Mouse (Mus musculus): ENCODE measurements around the gene Acp4.
A peak's percentile ranks its signal among the peaks of the same experiment; 100 is the strongest.
"Not testable (repeated sequence)": the region's sequence is repeated elsewhere in the genome, so short reads cannot be mapped to it uniquely, and the experiment has no call there.

Acp4 gene

DNA sequence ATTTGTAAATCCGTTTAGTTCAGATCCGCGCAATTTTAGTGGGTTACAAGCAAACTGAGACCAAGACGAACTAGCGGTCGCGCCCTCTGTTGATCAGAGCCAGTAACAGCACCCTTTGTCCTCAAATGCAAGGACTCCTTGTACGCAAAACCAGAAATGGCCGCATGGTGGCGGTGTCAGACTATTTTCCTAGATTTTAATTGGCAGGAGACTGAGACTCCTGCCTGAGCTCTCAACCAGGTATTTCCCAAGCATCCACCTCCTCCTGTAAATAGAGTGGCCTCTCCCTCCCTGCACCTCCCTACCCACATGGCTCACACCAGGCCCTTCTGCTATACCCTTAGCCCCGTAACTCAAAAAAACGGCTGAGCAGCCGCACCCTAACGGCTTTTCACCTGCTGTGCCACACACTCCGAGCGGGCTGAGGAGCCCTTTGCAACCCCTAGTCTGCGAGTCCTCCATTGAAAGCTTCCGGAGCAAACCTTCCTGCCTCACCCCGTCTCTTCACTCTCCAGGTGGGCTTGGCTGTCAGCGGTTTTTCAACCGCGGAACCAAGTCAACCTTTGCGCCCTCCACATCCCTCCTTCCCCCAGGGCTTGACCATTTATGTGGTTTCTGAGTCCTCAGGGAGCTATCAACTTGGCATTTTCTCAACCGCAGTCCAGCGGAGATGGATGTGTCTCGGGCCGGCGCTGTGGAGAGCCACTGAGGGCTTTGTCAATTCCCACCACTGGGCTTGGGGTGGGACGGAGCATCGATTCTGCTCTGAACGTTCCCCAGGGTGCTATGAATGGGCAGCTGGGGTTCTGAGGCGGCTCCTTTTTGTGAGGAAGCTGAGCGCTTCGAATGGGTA, 5.8 kb upstream of the Acp4 start:
- DNase-seq: peak; percentile 99 to 100

DNA sequence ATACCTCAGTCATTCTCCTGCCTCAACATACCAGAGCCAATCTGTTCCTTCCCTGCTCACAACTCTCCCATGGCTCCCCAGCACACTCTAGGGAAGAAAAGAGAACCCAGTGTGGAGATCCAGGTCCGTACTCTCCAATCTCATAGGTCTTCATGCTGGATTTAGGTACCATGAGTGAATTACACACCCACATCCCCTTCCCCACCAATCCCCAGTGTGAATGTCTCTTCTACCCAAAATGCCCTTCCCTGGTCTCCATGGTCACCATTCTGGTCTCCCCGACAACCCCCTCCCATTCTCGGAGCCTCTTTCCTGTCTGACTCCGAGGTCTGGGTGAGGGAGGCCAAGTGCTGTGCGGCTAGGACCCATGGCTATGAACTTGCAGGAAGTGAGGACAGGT, 4.0 kb upstream of the Acp4 start, which contains the start of gene Gm15517:
Gene Gm15517 (plus strand): TSS at position 301 of the 400 bp plus-strand sequence.
- no peak for DNase-seq

GRCm38 (mm10) chr7:44260410-44260809, 3.2 kb upstream of the Acp4 start:
- DNase-seq: no peak

DNA sequence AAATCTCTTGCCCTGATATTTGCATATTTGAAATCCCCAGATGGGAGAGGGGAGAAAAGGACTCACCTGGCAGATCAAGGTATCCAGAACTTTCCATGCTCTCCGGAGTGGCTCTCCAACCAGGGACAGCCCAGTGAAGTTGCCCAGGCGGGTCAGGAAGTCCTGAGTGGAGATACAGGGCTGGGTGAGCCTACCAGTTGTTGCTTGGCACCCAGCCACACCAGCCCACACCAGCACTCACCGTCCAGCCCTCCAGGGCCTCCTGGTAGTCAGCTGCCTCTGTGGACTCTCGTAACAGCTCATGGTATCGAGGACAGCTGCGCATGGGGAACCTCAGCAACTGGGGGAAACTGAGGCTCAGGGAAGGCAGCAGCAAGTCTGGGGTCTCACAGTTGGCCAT, 2.2 kb downstream of the Acp4 start:
- no peak for DNase-seq

DNA sequence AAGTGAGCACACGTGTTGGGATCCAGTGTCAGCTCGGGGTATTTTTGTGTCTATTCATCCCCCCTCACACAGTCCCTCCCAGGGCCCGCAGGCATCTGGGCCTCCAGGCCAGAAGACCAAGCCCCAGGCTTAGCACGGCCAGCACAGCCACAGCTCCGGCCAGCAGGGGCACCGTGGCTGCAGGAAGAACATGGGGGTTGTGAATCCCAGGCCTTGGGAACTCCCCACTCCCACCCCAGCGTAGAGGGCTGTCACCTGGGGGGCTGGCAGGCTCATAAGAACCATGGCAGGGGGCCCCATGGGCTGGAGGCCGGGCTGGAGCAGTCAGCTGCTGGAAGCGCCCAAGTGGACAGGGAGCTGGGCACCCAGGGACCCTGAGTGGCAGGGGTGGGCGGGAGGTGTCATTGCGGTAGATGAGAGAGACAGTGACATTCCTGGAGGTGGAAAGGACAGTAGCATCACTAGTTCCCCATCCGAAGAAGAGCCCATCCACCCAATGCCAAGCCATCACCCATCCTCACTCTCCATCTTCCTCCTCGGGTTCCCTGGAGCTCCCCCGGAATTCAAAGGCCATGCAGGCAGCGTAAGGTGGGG, 4.1 kb downstream of the Acp4 start:
- DNase-seq: no peak

GRCm38 (mm10) chr7:44250732-44251275, 6.4 kb downstream of the Acp4 start:
- DNase-seq: not testable (repeated sequence)

- no peak for DNase-seq
Measured at GRCm38 (mm10) chr7:44249248-44249647, 7.9 kb downstream of the Acp4 start.

- DNase-seq: no peak
Measured at GRCm38 (mm10) chr7:44247971-44248370, 9.2 kb downstream of the Acp4 start.

- peak in 1 of 2 experiments; percentile 76 for DNase-seq
Measured at GRCm38 (mm10) chr7:44246984-44247470, 10.2 kb downstream of the Acp4 start.

DNA sequence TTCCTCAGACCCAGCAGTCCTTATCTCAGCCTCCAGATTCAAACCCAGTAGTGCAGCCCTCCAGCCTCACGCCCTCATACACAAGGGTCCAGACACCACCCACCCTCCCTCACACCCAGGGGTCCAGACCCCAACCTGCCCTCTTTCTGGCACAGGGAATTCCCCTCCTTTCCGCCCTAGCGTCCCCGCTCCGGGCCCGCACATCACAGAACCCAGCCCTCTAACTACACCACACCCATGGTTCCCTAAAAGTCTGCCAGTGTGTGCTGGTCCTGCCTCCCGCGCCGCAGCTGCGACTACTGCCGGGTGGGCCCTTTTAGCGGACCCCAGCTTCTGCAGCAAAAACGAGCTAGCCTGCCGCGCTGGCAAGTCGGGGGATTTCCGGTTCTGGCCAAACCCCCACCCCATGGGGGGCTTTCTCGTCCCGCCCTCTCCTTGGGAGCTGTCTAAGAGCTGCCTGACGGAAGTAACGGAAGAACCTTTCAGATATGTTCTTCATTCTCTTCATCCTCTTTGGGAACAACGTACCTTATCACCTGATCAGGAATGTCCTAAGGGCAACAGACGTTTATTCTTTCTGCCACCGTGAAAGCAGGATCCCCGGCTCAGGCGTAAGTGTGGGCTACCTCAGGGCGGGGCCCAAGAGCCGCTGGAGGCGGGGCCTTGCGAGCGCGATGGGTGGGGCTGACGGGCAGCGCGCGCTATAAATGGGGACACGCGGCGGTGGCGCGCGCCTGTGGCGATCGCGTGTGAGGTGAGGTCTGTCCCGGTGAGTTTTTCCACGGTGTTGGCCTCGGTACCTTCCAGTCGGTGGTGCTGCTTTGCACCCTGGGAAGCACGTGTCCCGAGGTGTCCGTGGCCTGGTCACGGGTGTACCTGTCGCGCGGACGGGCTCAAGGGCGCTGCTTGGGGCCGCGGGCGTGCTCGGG, 10.9 kb downstream of the Acp4 start, which contains the start of the genes 1700028J19Rik and 2410002F23Rik:
Gene 1700028J19Rik (minus strand): TSS at position 641 of the 929 bp plus-strand sequence.
Gene 2410002F23Rik (plus strand): TSS at position 668 of the 929 bp plus-strand sequence.
- peak; percentile 96 for DNase-seq

DNA sequence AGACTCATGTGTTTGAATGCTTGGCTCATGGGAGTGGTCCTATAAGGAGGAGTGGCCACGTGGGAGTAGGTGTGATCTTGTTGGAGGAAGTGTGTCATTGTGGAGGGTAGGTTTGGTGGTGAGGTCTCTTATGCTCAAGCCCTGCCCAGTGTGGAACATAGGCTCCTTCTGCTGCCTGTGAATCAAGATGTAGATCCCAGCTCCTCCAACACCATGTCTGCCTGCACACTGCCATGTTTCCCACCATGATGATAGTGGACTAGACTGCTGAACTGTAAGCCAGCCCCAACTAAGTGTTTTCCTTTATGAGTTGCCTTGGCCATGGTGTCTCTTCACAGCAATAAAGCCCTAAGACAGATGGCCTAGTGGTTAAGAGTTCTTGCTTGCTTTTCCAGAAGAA, 13.1 kb downstream of the Acp4 start:
- no peak for DNase-seq

GRCm38 (mm10) chr7:44241163-44241562, 16.0 kb downstream of the Acp4 start:
- DNase-seq: no peak

GRCm38 (mm10) chr7:44240712-44241111, 16.5 kb downstream of the Acp4 start:
- no peak for DNase-seq

GRCm38 (mm10) chr7:44239913-44240312, 17.3 kb downstream of the Acp4 start:
- no peak for DNase-seq

DNA sequence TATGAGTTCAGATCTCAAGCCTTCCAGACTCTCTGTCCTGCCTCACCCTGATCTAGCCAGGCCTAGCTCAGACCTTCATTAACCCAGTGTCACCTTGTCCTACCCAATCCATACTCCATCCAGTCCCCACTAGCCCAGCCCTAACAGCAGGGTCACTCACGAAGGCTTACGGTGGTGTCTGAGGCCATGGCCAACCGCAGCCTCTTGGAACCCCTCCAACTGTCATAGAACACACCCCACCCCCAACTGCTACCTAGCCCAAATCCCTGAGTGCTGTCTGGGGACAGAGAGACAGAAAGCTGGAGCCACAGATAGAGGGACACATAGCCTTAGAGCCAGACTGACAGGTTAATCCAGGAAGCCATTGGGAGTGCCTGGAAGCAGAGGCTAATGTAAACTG, 21.3 kb downstream of the Acp4 start, which contains the start of gene Gm36864:
Gene Gm36864 (plus strand): TSS at position 269 of the 400 bp plus-strand sequence.
- no peak for DNase-seq

GRCm38 (mm10) chr7:44225076-44225475, 32.1 kb downstream of the Acp4 start, which contains the start of gene Klk1:
Gene Klk1, plus strand, starts transcription at chr7:44225360.
- no peak for DNase-seq

DNA sequence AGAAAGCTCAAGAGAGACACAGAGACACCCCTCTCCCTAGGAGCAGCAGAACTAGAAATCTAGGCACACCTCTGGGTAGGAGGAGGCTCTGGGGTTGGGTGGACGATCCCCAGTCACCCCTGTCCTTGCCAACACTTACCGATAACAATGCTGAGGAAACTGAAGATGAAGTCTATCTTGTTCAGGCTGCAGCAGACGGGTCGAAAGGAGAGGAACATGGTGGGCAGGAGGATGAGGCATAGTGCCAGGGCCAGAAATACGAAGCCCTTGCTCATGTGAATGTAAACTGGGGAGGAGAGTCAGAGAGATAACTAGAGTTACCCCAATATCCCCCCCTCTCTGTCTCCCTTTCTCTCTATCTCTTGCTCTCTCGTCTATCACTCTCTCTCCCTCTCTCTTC, 34.8 kb downstream of the Acp4 start:
- not testable (repeated sequence) for DNase-seq

GRCm38 (mm10) chr7:44221601-44222000, 35.6 kb downstream of the Acp4 start:
- DNase-seq: not testable (repeated sequence)

GRCm38 (mm10) chr7:44215645-44216044, 41.5 kb downstream of the Acp4 start, which contains the start of gene Klk1b5:
Gene Klk1b5, plus strand, starts transcription at chr7:44215945.
- DNase-seq: no peak

DNA sequence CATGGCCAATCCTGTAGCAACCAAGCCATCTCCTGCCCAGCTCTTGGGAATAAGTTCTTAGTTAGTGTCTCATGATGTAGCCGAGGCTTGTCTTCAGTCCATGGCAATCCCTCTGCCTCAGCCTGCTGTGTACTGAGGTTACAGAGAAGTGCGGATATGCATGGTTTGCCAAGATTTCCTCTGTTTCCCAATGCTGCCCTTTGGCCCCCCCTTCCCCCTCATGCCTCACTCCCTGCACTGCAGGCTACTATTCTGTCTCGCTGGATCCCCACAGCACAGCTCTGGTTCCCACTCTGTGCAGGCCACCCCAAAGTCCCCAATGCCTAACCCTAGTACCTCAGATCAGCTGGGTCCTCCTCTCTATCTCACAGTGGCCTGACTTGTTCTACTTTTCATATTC, 48.9 kb downstream of the Acp4 start:
- DNase-seq: no peak

- DNase-seq: not testable (repeated sequence)
Measured at GRCm38 (mm10) chr7:44207135-44207534, 50.0 kb downstream of the Acp4 start, which contains the start of gene Klk1b4. Gene Klk1b4, plus strand, starts transcription at chr7:44207435.

Data from cerebellum, postnatal 14 days (tissue).